Mouse (Mus musculus): Measurements from ENCODE around the gene Retreg3.

- no peak for TF ChIP-seq GATA1 (IDR thresholded peaks at IDR 0.05; ENCODE audit: low read depth, low read length)
- no peak for TF ChIP-seq ZKSCAN1 (IDR thresholded peaks at IDR 0.05; ENCODE audit: low read depth, low read length)
- TF ChIP-seq USF2 (IDR thresholded peaks at IDR 0.05; ENCODE audit: borderline replicate concordance in 1 of 2, insufficient read depth in 1 of 2, low read depth in 1 of 2, low read length in 2 of 2) = no peak
- TF ChIP-seq NELFE (IDR thresholded peaks at IDR 0.05; ENCODE audit: low read depth, low read length) = no peak
- TF ChIP-seq POLR2A (IDR thresholded peaks at IDR 0.05; ENCODE audit: control insufficient read depth in 1 of 2, insufficient read depth in 1 of 2, low read depth in 1 of 2, low read length in 2 of 2, poor library complexity in 1 of 2) = no peak
- TF ChIP-seq TCF12 (IDR thresholded peaks at IDR 0.05; ENCODE audit: low read depth, low read length) = no peak
- no peak for TF ChIP-seq MAFK (IDR thresholded peaks at IDR 0.05; ENCODE audit: borderline replicate concordance, low read depth, low read length)
- no peak for TF ChIP-seq ETS1 (IDR thresholded peaks at IDR 0.05; ENCODE audit: low read depth, low read length)
- no peak for TF ChIP-seq EP300 (IDR thresholded peaks at IDR 0.05; ENCODE audit: low read depth in 1 of 2, low read length in 2 of 2)
- TF ChIP-seq ELF1 (IDR thresholded peaks at IDR 0.05; ENCODE audit: low read depth, low read length) = no peak
- no peak for TF ChIP-seq CTCF (IDR thresholded peaks at IDR 0.05 in 2 of 3, conservative IDR thresholded peaks at IDR 0.05 in 1 of 3; ENCODE audit: control insufficient read depth in 1 of 3, insufficient read depth in 1 of 3, low read depth in 2 of 3, low read length in 3 of 3, poor library complexity in 1 of 3, severe bottlenecking in 1 of 3)
- TF ChIP-seq SMC3 (IDR thresholded peaks at IDR 0.05; ENCODE audit: low read depth, low read length) = no peak
- TF ChIP-seq KAT2A (conservative IDR thresholded peaks at IDR 0.05; ENCODE audit: low read depth, low read length) = no peak
Observed at GRCm38 (mm10) chr11:101155728-101156371, 36.2 kb upstream of the Retreg3 start, which contains the start of gene Tubg2.

Data from MEL (cell line).